In the genomic region with DNA sequence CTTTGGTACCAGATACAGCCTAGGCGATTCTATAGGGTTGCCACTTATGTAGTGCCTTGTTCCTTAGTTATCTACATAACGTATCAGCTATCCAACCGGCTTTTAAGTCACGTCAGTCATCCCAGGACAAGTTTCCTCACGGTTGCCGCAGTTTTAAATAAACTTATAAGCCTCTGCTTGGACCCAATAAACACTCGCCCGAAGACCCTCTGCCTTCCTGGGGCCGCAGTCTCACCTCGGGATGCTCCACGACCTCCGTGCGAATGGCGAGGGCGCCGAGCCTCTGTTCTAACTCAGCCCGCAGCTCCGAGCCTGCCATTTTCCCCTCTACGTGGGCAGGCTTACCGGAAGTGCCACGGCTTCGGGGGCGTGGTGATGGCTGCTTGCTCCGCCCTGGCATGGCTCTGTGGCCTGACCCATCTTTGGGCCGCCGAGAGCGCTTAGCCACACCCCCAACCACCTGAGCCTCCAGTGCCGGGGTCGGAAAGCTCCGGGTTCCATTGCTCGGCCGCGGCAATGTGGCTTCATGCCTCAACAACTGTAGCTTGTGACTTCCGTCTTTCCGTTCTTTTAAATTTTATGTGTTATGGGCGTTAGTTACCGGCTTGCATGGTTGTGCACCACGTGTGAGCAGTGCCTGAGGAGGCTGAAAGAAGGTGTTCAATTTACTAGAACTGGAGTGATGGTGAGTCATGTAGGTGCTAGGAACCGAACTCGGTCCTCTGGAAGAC, we compare ENCODE assay signal across 8 mouse cellular contexts. TPM values are rescaled to one million over a fixed set of nuclear protein-coding genes. Genes with fewer than 3 reads are reported as not detected.
DNase-seq lines count a peak whose midpoint lies in the region; ATAC-seq lines count a peak whose summit lies in the region.

Gene Prorsd1, minus strand, starts transcription at position 352 of the 731 bp plus-strand sequence.

- H3K4me1 ChIP-seq in hindbrain, embryonic 13.5 days (replicated peaks) = peaks cover 12% of the 10 kb centered on the region; the same call in 1 of the 2 replicates

- H3K9ac ChIP-seq in hindbrain, embryonic 13.5 days = peak within 1 kb of the TSS; percentile 76

- no peaks in the 10 kb centered on the region for H3K27me3 ChIP-seq in hindbrain, embryonic 13.5 days

- no peaks in the 10 kb centered on the region for H3K9me3 ChIP-seq in hindbrain, embryonic 13.5 days

- H3K27ac ChIP-seq in hindbrain, embryonic 13.5 days = peak within 1 kb of the TSS; percentile 77

- peak; percentile 96 for DNase-seq in R1 (ENCODE audit: low read depth, low spot score)
- DNase-seq in cerebellum, postnatal 14 days = peak; percentile 89 to 90
- DNase-seq in frontal cortex, postnatal 14 days (ENCODE audit: low spot score in 2 of 2) = peak; percentile 55 to 67
- peak; percentile 55 for DNase-seq in left cerebral cortex, adult 11 months (ENCODE audit: low spot score)
- peak; percentile 94 for DNase-seq in lung, postnatal 4 days
- DNase-seq in retina, postnatal 7 days (ENCODE audit: low read depth, low spot score) = peak; percentile 81
- DNase-seq in urinary bladder, adult 2 months (ENCODE audit: low spot score) = peak; percentile 79

- peak within 1 kb of the TSS; percentile 54 for H3K4me3 ChIP-seq in hindbrain, embryonic 13.5 days

- WGBS in hindbrain, embryonic 13.5 days = 4% methylated on average over 40 of the region's 40 CpGs

- H3K36me3 ChIP-seq in hindbrain, embryonic 13.5 days = peaks cover 10% of the 10 kb centered on the region

- peak within 1 kb of the TSS; percentile 66 for H3K4me2 ChIP-seq in hindbrain, embryonic 13.5 days

- peak; percentile 98 for ATAC-seq in hindbrain, embryonic 13.5 days (ENCODE audit: low FRiP score)

RNA-seq across cellular contexts. Expression of gene Prorsd1, which starts in this region (rescaled TPM):
- polyA plus RNA-seq in hindbrain, embryonic 13.5 days (2015; fragmentation: Nextera tagmentation; extraction: Ambion mirVana) = 13.7 and 15.8 TPM in 2 replicates
- polyA plus RNA-seq in urinary bladder, adult 2 months (2012; rRNA removed) = 28.2 and 28.3 TPM in 2 replicates

Comparison
In these comparisons a context has a peak if more than half of its experiments do, and no peak if none do; other contexts are left out.
1. Peak in every context shown above with its lines: DNase-seq, ATAC-seq, H3K4me3 ChIP-seq and H3K27ac ChIP-seq.